Mouse (Mus musculus): Measurements from ENCODE around the gene Pde9a.
A peak's percentile ranks its signal among the peaks of the same experiment; 100 is the strongest.

DNA sequence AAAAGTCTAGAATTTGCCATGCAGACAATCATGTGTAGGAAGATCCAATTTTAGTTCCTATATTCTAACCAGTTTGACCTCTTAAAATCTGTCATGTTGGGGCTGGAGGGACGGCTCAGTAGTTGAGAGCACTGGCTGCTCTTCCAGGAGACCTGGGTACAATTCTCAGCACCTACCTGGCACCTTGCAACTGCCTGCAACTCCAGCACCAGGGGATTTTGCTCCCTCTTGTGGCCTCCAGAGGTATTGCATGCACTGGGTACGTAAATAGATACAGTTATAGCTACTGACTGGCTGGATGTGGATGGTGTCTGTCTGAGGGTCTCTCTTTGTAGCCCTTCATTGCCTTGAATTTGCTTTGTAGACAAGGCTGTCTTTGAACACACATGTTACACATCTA is 43.4 kb downstream of the Pde9a start:
- TF ChIP-seq POLR2A (IDR thresholded peaks at IDR 0.05; ENCODE audit: low read depth, low read length) (no peak), CTCF (IDR thresholded peaks at IDR 0.05; ENCODE audit: borderline replicate concordance, insufficient read depth, low read length) (0 out of 2 replicates have a peak, but pooled peaks have one; percentile 13)
